Mouse (Mus musculus) layer of hippocampus, adult 8-10 months (tissue): Measurements from ENCODE around the gene Npm3. TPM values are rescaled to one million over a fixed set of nuclear protein-coding genes. Genes with fewer than 3 reads are reported as not detected.

ENCODE experiments used
- DNase-seq, 2 experiments: peaks; one replicate each; pipeline ENCODE4 v3.0.0; 2022; ENCODE audit warnings: low spot score in 2 of 2
- total RNA-seq, 4 experiments: library from RNA; stranded (reverse); gene quantifications; 2 replicates each; pipeline ENCODE4 v1.2.4; 2022

Npm3 gene
- total RNA-seq, 4 experiments from 2014 or later = 7.6 to 12.9 (median 9.1) TPM

DNA sequence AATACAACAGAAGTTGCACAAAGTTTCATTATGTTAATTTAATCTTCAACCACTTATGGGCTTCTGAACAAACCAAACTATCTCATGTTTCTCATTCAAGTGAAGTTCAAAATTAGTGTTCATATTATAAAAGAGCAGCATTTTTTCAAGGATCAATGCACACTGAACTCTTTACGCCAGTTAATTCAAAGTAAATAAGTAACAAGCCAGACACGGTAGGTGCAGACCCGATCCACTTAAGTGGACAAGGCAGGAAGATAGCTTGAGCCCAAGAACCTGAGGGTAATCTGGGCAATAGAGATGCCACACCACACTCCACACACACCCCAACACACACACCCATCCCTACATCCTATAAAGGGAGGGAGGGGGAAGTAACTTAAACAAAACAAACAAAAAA lies 4.2 kb upstream of the Npm3 start:
- no peak for DNase-seq

DNA sequence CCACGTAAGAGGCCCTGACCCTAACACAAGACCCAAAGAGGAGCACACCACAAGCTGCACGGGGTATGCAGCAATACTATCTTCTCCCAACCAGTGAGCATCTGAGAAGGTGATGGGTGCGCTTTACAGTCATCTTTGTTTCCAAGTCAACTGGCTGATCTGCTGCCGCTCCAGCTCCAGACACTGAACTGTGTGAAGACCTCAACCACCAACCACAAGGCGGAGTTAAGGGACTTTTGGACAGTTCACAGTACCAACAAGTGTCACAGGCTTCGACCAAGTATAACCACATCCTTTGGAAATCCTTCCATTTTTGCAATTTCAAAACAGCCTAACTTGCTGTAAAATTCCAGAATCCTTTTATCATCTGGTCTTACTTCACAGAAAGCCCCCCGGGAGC lies 2.5 kb upstream of the Npm3 start:
- DNase-seq = no peak

DNA sequence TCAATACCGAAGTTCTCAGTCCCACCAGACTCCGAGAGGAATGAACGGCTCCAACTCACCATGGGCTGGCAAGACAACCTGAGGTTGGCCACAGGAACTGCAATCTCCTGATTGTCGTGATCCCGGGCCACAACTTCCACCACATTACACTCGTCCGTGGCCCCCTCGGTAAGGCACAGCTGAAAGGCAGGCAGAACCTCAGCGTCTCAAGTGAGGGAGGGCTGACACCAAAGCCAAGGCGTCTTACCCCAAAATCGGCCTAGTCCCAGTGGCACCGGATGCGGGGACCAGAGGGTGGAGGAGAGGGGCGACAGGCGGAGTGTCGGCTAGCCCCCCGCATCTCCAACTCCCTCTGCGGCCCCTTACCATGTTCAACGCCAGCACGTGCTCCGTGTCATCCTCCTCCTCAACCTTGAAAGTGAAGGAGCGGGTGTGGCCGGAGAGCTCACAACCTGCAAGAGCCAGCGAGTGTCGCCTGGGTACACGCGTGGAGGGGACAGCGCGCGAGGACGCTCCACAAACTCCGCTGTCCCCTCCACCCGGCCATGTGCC lies 624 bp downstream of the Npm3 start:
- no peak for DNase-seq

DNA sequence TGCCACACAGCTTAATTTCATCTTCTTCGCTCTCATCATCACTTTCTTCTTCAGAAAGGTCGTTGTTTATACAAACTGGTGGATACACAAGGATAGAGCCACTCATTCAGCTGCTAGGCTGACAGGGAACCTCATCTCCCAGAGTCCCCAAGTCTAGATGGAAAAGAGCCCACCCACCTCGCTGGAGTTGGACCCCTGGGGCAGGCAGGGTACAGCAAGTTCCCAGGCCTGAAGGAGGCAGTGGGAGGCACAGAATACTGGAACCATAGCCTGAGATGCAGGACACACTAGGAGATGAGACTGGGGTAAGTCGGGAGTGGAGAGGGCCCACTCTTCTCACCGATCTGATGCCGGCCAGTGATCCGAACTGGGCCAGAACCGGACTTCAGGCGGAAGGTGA lies 1.2 kb downstream of the Npm3 start:
- no peak for DNase-seq

DNA sequence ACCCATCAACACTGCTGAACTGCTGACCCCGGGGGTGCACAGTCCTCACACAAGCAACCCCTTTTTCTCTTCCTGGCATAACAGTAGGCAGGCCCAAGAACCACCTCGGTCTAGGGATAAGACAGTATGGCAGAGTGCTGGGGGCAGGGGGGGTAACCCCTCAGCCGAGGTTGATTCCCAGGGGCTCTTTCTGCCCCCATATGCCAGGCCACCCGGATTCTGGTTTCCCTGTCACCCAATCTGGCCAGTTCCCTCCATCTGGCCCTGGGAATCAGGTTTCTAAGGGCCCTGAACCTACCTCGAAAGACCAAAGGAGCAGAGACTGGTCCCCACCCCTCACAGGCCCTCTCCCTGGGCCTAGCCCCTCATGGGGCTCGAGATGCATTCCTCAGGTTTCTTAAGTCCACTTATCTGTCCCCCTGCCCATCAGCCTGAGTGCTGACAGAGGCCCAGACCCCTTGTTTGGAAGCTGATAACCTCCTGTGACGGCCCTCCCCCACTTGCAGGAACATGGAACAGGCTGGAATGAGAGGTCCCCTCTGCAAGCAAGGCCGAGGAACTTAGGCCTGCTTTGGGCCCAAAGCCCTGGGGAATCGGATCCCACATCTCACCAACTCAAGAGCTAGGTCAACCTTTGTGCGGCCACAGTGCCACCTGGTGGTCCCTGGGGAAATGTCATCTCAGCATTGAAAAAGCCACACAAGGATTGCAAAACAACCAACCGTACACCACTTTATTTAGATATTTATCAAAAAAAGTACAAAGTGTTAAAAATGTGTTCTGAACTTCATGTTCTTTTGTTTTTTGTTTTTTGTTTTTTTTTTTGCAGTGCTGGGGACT lies 2.1 kb downstream of the Npm3 start:
- DNase-seq = peak; percentile 69 to 89

DNA sequence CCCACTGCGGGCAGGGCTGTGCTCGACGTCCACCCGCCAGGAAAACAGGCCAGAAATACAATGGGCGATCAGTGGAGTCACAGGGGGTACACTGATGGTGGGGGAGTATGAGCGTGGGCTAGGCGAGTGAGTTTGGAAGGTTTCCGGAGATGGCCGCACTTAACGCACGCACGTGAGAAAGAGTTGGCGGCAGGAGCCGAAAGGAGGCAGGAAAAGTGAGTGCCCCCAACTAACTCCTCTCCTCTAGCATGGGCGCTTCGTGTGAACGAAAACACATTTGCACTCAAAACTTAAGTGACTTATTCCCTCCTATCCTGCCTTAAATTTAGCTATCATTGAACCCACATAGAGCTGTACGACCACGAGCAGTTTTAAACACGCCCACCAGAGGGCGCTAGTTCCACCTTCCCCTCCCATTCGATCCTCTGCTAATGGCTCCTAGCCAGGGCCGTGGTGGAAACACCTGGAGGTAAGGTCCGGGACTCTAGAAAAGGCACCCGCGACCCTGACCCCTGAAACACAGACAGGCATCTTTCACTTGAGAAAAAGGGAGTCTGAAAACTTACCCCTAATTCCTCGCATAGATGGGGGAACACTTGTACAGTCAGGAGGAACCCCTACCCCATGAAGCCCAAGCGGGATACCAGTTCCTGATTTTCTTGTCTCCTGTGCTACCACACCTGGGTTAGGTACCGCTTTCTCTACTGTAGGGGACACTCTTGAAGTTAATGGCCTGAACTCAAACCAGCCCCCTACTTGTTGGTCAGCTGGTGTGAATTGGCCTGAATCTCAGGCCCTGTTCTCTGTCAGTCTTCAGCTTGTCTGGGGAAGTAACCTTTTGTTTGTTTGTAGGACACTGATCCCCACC lies 3.0 kb downstream of the Npm3 start:
- DNase-seq = peak; percentile 47 to 79

DNA sequence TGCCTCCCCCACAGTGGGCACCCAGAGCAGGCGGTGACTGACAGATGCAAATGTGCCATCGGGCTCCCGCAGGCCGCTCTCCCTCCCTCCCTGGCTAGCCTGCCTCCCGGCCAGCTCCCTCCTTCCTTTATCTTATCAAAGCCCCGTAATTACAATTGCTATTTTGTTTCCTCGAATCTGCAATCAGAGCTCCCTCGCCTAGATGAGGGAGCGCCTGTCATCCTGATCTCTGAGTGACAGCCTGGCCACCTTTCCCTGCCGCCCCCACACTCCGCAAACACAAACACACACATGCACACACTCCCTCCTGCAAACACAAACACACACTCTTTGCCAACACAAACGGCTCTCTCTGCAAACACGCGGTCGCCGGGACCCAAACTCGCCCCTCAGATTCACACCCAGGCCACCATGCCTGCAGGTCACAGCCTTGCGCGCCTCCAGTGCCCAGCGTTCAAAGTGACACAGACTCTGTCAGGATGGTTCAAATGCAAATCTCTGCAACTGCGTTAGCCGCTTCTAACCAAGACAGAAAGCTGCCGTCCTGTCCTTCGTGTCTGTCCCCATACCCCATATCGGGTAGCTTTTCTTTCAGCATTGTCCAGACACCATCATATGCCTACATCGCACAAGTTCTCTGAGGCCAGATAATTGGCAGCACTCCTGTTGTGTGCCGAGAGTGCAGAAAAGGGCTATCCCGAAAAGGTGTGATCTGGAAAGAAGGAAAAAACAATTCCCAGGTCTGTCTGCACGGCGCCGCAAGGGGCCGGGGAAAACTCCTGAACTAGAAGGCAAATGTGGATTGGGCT lies 3.8 kb downstream of the Npm3 start:
- DNase-seq = no peak

DNA sequence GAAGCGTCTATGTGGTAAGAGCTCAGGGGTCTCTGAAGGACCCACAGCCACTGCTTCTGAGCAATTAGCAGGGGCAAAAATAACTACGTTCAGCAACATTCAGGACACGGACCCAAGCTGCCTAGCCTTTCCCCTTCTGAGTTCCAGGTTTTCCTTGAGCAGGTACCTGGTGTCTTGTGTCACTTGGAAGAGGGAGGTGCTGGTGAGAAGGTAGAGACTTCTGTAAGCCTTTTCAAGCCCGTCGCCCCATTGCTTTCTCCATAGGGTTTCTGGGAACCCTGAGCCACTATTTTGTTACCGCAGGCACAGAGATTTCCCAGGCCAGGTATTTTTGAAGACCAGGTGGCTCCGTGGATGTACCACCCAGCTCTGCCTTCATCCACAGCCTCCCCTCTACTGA lies 5.8 kb downstream of the Npm3 start:
- no peak for DNase-seq

DNA sequence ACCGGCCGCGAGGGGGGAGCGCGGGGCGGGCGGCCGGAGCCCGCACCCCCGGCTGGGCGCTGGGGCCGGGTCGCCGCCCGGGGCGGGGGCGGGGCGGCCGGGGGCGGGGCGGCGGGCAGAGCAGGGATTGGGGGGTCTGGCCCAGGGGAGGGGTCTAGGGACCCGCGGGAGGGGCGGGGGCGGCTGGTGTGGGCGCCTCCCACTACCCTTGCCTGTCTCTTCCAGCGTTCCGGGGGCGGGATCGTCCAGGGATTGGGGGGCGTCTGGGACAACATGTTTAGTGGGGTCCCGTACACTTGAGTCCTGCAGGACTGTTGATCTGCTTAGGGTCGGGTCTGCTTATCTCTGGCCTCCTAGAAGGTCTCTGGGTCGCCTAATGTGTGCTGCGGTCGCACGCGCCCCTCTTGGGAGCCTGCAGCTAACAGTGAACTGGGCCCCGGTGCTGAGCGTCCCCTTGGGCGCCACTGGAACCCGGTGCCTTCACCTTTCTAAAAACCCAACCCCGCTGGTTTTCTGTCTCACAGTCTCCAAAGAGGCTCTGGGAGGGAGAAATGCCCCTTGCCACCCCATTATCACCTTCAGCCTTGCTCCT lies 6.3 kb downstream of the Npm3 start:
- no peak for DNase-seq

DNA sequence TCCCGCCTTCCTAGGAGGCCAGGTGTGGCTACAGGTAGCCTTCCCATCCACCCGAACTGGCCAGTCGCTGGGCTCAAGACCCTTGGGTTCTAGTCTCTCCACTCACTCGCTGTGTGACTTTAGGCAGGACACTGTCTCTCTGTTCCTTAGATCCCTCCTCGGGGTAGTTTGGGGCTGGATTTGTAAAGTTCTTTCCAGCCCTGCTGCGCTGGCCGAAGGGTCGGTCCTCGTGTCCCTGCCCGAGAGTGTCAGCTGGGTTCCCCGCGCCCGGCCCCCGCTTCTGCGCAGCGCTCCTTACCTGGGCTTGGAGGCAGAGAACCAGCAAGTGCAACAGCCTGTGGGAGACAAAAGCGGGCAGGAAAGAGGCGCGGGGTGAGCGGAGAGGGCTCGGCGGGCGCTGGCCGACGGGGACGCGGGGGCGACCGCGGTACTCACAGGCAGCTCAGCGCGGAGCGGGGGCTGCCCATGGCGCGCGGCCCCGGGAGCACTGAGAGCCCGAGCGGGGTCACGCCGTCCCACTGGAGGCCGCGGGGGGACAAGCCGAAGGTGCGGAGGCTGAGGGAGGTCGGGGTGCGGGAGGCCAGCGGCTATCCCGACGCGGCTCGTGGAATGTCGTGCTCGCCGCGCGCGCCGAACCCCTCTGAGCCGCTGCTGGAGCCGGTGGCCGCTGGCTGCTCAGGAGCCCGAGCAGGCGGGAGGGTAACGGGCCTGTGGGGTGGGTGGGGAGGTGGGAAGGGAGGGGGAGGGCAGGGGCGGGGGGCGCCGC lies 7.0 kb downstream of the Npm3 start, which contains the start of gene Fgf8:
Fgf8 (minus strand) TSS at position 698 of the 766 bp plus-strand sequence.
- DNase-seq = no peak

DNA sequence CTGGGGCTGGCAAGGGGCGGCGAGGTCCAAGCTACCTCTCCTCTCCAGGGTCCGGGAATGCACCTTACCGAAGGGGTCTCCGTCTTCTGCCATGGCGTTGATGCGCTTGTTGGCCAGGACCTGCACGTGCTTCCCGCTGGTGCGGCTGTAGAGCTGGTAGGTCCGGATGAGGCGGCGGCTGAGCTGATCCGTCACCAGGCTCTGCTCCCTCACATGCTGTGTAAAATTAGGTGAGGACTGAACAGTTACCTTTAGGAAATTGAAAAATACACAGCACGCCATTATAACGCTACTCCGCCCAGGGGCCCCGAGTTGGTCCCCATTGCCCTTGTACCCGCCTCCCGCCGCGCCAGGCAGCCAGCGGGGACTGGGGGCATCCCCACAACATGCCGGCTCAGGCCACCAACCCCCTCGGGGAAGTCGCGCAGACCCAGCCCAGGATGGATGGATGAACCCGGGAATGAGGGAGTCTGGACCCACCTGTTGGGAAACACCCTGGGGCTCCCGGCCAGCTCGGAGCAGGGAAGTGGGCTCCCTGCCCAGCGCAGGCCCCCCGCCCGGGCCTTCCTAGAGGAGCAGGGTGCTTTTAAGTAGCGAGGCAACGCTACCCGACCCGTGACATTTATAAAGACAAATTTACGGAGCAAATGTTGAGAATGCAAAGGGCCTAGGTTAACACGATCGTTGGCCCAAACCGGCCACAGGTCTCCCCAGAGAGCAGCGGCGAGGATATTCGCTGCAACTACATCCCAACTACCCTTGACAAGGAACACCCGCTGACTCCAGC lies 7.8 kb downstream of the Npm3 start:
- no peak for DNase-seq

DNA sequence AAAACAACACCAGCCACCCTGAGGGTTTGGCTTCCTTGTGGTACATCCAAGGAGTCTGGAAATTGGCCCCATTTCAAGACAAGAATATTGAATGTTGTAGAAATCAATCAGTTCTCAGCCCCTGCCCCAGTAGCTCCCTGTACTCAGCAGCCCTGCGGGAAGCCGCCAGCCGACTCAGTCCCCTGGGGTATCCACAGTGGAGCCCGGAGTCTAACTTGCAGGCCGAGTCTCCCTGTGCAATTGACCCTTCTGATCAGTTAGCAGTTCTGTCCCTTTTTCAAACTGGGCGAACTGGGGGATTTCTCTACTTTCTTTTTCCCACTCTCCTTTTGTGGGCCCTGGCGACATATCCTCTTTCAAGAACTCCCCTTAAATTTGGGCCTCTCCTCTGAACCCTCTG lies 8.6 kb downstream of the Npm3 start:
- DNase-seq = no peak

DNA sequence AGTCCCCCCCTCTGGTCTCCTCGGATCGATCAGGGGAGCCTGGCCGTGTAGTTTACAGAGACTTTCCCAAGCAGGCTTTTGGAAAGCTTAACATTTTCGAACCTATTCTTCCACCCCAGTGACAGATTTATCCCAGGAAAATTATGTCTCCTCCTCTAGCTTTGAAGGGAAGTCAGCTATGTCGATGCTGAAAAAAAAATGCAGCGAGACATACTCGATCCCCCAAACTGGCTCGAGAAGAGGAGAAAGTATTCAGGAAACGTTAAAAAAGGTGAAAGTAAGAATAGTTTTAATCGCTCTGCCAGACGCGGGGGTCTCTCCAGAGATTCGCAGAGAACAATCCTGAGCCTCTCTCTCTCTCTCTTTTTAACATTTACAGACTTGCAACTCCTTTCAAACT lies 9.2 kb downstream of the Npm3 start:
- no peak for DNase-seq

DNA sequence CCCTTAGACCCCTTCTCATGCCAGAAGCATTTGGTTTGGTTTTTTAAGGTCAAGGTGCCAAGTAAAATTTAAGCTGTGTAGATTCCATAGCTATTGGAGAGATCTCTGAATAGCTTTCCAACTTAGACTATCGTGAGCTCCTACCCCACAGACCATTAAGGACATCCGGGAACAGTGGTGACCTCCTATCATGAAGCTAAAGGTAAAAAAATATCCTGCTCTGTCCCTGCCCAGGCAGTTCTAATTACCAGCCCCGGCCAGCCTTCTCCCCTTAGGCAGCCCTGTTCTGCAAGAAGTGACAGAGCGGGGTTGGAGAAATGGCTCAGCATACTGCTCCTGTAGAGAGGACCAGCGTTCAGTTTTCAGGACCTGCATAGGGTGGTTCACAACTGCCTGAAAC lies 10.9 kb downstream of the Npm3 start:
- DNase-seq = no peak

DNA sequence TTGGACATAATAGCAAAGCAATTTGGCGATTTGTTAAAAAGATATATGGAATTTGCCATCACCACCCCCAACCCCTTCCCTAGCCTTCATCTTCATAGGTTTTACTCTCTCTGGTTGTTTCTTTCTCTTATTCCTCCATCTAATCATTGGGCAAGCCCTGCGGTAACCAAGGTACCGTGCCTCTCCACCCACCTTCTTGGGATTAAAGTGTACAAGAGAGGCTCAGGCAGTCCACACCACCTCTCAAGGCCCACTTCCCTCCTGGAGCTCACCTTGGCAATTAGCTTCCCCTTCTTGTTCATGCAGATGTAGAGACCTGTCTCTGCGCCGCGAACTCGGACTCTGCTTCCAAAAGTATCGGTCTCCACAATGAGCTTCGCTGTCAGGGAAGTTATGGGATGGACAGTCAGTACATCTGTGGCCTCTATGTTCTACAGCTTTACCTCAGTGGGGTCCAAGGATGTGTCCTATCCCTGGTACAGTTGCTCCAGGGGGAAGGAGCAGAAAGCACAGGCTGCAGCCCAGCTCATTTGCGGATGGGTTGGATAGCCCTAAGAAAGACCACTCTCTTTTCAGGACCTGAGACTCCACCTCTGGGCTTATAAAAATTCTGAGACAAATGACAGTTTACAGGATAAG lies 11.4 kb downstream of the Npm3 start:
- DNase-seq = no peak

DNA sequence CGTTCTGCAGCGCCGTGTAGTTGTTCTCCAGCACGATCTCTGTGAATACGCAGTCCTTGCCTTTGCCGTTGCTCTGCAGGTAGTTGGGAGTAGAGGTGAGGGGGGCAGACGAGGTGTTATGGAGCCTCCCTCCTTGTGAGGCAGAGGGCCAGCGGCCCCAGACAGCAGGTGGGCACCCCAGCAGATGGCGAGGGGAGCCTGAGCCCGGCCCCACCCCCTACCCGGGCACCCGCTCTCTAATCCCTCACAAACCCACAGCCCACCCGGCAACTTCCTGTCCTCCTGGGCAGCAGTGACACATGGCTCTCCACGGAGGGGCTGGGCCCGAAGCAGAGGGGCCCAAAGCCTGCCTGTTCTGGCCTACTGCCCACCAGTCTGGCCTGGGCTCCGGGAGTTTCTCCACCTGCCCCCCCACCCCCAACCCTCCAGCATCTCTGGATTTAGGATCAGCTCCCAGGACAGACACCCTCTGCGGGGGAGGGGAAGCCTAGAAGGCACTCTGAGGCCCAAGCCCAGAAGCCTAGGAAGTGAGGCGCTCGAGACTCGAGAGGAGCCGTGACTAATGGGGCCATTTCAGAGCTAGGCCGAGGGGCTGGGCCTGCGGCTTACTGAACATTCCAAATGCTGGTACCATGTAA lies 12.1 kb downstream of the Npm3 start:
- no peak for DNase-seq

DNA sequence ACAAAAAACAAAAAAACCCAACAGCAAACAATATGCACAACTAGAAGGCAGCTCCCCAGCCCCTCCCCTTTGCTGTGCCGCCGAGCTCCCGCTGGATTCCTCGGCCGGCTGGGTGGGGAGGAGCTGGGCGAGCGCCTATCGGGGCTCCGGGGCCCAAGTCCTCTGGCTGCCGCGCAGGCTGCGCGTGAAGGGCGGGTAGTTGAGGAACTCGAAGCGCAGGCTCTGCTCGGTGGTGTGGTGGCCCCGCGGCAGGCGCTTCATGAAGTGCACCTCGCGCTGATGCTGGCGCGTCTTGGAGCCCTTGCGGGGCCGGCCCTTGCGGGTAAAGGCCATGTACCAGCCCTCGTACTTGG lies 12.6 kb downstream of the Npm3 start:
- no peak for DNase-seq

DNA sequence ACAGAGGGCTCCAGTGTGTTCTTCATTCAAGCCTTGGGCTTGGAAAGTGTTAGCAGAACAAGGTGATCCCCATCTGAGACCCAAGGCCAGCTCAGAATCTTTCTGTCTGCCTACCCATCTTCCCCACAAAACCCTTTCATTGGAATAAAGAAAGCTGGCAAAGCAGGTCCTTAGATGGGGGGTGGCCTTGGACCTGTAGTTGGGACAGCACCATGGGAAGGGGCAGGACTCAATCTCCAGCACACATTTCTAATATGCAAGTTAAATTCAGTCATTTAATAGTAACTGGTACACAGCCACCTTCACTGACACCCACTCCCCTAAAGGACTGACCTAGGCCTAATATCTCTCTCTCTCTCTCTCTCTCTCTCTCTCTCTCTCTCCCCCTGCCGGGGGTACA lies 13.2 kb downstream of the Npm3 start:
- DNase-seq = no peak

DNA sequence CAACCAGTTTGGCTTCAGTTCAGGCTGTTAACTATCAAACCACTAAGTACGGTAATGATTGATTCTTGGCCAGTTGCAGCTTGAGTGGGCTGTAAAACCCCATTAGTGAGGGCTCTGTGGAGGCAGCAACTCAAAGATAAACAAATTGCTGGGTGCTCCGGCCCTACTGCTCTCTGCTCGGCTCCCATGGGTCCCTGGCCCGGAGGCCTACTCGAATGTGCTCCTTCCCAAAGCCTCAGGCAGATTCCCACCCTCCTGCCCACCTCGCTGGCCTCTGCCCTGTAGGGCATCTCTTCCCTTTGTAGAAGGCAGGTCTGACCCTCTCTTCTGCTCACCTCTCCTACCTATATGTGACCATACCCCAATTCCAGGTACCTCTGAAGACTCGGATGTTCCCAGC lies 14.6 kb downstream of the Npm3 start:
- no peak for DNase-seq
